Mouse (Mus musculus) midbrain, embryonic 10.5 days (tissue): ENCODE results near the gene Gm17727. TPM values are rescaled to one million over a fixed set of nuclear protein-coding genes. Genes with fewer than 3 reads are reported as not detected.
"Not testable (repeated sequence)": the region's sequence is repeated elsewhere in the genome, so short reads cannot be mapped to it uniquely, and the experiment has no call there.

Experiments
- DNase-seq: peaks from one replicate; pipeline ENCODE4 v3.0.0-alpha.2; 2017; ENCODE audit warnings: low spot score
- H3K27ac ChIP-seq: fragments of 300-500 bp; sonication (generic); replicated peaks from 2 replicates; pipeline ENCODE4 v1.5.1; 2016; ENCODE audit warnings: mild to moderate bottlenecking
- H3K27me3 ChIP-seq: fragments of 300-500 bp; sonication (generic); 2 replicates; pipeline ENCODE4 v1.6.1; 2016; ENCODE audit warnings: low read depth, mild to moderate bottlenecking; ENCODE audit not compliant: poor library complexity, severe bottlenecking
- H3K36me3 ChIP-seq: fragments of 300-500 bp; sonication (generic); 2 replicates; pipeline ENCODE4 v1.6.1; 2016; ENCODE audit warnings: mild to moderate bottlenecking, moderate library complexity
- H3K4me1 ChIP-seq: fragments of 300-500 bp; sonication (generic); 2 replicates; pipeline ENCODE4 v1.6.1; 2016
- H3K4me3 ChIP-seq: fragments of 300-500 bp; sonication (generic); 2 replicates; pipeline ENCODE4 v1.5.1; 2016; ENCODE audit warnings: mild to moderate bottlenecking, moderate library complexity
- H3K9me3 ChIP-seq: fragments of 300-500 bp; sonication (generic); replicated peaks from 2 replicates; pipeline ENCODE4 v1.6.1; 2016; ENCODE audit warnings: mild to moderate bottlenecking
- WGBS: fragments of 180-500 bp; shearing (Covaris S2); methylation state at CpG from one replicate; pipeline ENCODE4 v1.1.7; 2016; 5-methylcytosine and 5-hydroxymethylcytosine counted together
- polyA plus RNA-seq: library from polyadenylated mRNA; unstranded; fragments of >200 nt; fragmentation: Nextera tagmentation; extraction: Ambion mirVana; gene quantifications from 2 replicates; pipeline ENCODE4 v1.2.1, GENCODE M21; 2016

Gm17727 gene
- polyA plus RNA-seq, result not detected in 2 replicates

GRCm38 (mm10) chr9:35778009-35778408 is at the start of gene Gm17727:
Gene Gm17727, minus strand, starts transcription at chr9:35778109.
- WGBS, result 66% methylated on average over 3 of the region's 3 CpGs
- H3K4me3 ChIP-seq, result no peak within 1 kb of the TSS
- H3K9me3 ChIP-seq, result peaks cover 60% of the 10 kb centered on the region
- no peaks in the 10 kb centered on the region for H3K36me3 ChIP-seq
- no peaks in the 10 kb centered on the region for H3K4me1 ChIP-seq
- DNase-seq, result no peak
- no peak within 1 kb of the TSS for H3K27ac ChIP-seq
- H3K27me3 ChIP-seq, result no peaks in the 10 kb centered on the region

- 93% methylated on average over 15 of the region's 15 CpGs for WGBS
- H3K4me3 ChIP-seq, H3K27me3 ChIP-seq, H3K27ac ChIP-seq, H3K4me1 ChIP-seq, DNase-seq, H3K36me3 ChIP-seq: not testable (repeated sequence)
- H3K9me3 ChIP-seq, result peaks cover 37% of the 10 kb centered on the region
Measured at GRCm38 (mm10) chr9:35817881-35818280, 40.0 kb upstream of the Gm17727 start.

GRCm38 (mm10) chr9:35798146-35798545 is 20.2 kb upstream of the Gm17727 start:
- Histone ChIP-seq H3K27ac (no peak overlapping the region), H3K36me3 (no peaks in the 10 kb centered on the region), H3K4me3 (no peak overlapping the region), H3K9me3 (peaks cover 42% of the 10 kb centered on the region), H3K27me3 (no peaks in the 10 kb centered on the region), H3K4me1 (no peaks in the 10 kb centered on the region)
- DNase-seq, result no peak

- H3K4me3 ChIP-seq, result no peak within 1 kb of the TSS
- no peaks in the 10 kb centered on the region for H3K4me1 ChIP-seq
- no peak for DNase-seq
- 92% methylated on average over 3 of the region's 3 CpGs for WGBS
- no peaks in the 10 kb centered on the region for H3K27me3 ChIP-seq
- no peaks in the 10 kb centered on the region for H3K36me3 ChIP-seq
- H3K27ac ChIP-seq, result no peak within 1 kb of the TSS
- peaks cover 55% of the 10 kb centered on the region for H3K9me3 ChIP-seq
Measured at GRCm38 (mm10) chr9:35790001-35790400, 12.1 kb upstream of the Gm17727 start, which contains the start of the genes Gm27235 and D730048I06Rik. Gene Gm27235, minus strand, starts transcription at chr9:35790101. Gene D730048I06Rik, minus strand, starts transcription at chr9:35790112.

- DNase-seq, result no peak
- no peaks in the 10 kb centered on the region for H3K36me3 ChIP-seq
- H3K27me3 ChIP-seq, result no peaks in the 10 kb centered on the region
- H3K27ac ChIP-seq, result no peak overlapping the region
- peaks cover 17% of the 10 kb centered on the region for H3K9me3 ChIP-seq
- no peaks in the 10 kb centered on the region for H3K4me1 ChIP-seq
- H3K4me3 ChIP-seq, result no peak overlapping the region
Measured at GRCm38 (mm10) chr9:35756843-35757242, 21.1 kb downstream of the Gm17727 start.

- H3K4me1 ChIP-seq, result no peaks in the 10 kb centered on the region
- H3K36me3 ChIP-seq, result no peaks in the 10 kb centered on the region
- no peaks in the 10 kb centered on the region for H3K27me3 ChIP-seq
- no peak for DNase-seq
- H3K27ac ChIP-seq, result no peak within 1 kb of the TSS
- H3K4me3 ChIP-seq, result no peak within 1 kb of the TSS
- peaks cover 38% of the 10 kb centered on the region for H3K9me3 ChIP-seq
Measured at GRCm38 (mm10) chr9:35740749-35741148, 37.2 kb downstream of the Gm17727 start, which contains the start of gene Gm17677. Gene Gm17677, plus strand, starts transcription at chr9:35741049.

Other genes with a start within 250 kb of the Gm17727 start
- 8.0 and 8.2 TPM in 2 replicates for gene Ddx25, start 219.6 kb downstream of the Gm17727 start, polyA plus RNA-seq
- 18.5 and 19.5 TPM in 2 replicates for gene Pus3, start 219.5 kb downstream of the Gm17727 start, polyA plus RNA-seq
- 1.6 and 2.7 TPM in 2 replicates for gene Pate2, start 207.8 kb downstream of the Gm17727 start, polyA plus RNA-seq
- gene Hyls1, start 207.7 kb downstream of the Gm17727 start, polyA plus RNA-seq, result 26.2 and 30.2 TPM in 2 replicates
- not detected in 2 replicates for gene Pate4, start 166.2 kb downstream of the Gm17727 start, polyA plus RNA-seq
- gene Pate3, start 129.9 kb downstream of the Gm17727 start, polyA plus RNA-seq, result not detected in 2 replicates
- 0.10 TPM in 1 of 2 replicates, not detected in the other for gene Pate1, start 90.7 kb downstream of the Gm17727 start, polyA plus RNA-seq
- not detected in 2 replicates for gene Gm17677, start 37.1 kb downstream of the Gm17727 start, polyA plus RNA-seq
- not detected in 2 replicates for gene Gm27235, start 12.0 kb upstream of the Gm17727 start, polyA plus RNA-seq
- not detected in 2 replicates for gene D730048I06Rik, start 12.0 kb upstream of the Gm17727 start, polyA plus RNA-seq
- gene 9230110F15Rik, start 66.0 kb upstream of the Gm17727 start, polyA plus RNA-seq, result not detected in 2 replicates
- not detected in 2 replicates for gene 9230113P08Rik, start 130.3 kb upstream of the Gm17727 start, polyA plus RNA-seq